Mouse (Mus musculus) inflammation-experienced regulatory T-cells, adult 6 months (primary cell): ENCODE results near the gene Cops9. TPM values are rescaled to one million over a fixed set of nuclear protein-coding genes. Genes with fewer than 3 reads are reported as not detected.

Experiments
- ATAC-seq: one replicate; pipeline ENCODE4 v1.8.0; 2017
- polyA plus RNA-seq, 3 experiments: library from polyadenylated mRNA; unstranded; fragments of 100-300 nt; shearing (Covaris generic); gene quantifications; one replicate each; pipeline ENCODE4 v1.2.1; 2017

Cops9 gene
- polyA plus RNA-seq: 100 to 1,000 TPM; 205 to 272 (median 248) TPM

- peak; percentile 97 for ATAC-seq
These were observed at the start of gene Cops9 for GRCm38 (mm10) chr1:92641514-92642272. Cops9 (minus strand) TSS chr1:92641985.

GRCm38 (mm10) chr1:92691166-92691844 lies 49.5 kb upstream of the Cops9 start:
- no peak for ATAC-seq

- ATAC-seq: no peak
These were observed 45.2 kb upstream of the Cops9 start for GRCm38 (mm10) chr1:92686994-92687393.

- ATAC-seq: no peak
These were observed 41.4 kb upstream of the Cops9 start for GRCm38 (mm10) chr1:92683151-92683550.

GRCm38 (mm10) chr1:92680668-92681603 lies 39.2 kb upstream of the Cops9 start:
- ATAC-seq: no peak

GRCm38 (mm10) chr1:92678757-92679156 lies 37.0 kb upstream of the Cops9 start:
- ATAC-seq: no peak

- ATAC-seq: no peak
These were observed 34.8 kb upstream of the Cops9 start for GRCm38 (mm10) chr1:92676676-92676975.

GRCm38 (mm10) chr1:92675932-92676675 lies 34.3 kb upstream of the Cops9 start:
- ATAC-seq: no peak

GRCm38 (mm10) chr1:92673258-92673782 lies 31.5 kb upstream of the Cops9 start:
- ATAC-seq: no peak

GRCm38 (mm10) chr1:92671326-92671725 lies 29.5 kb upstream of the Cops9 start:
- ATAC-seq: no peak

- no peak for ATAC-seq
These were observed 27.6 kb upstream of the Cops9 start for GRCm38 (mm10) chr1:92669430-92669829.

- ATAC-seq: no peak
These were observed 25.3 kb upstream of the Cops9 start for GRCm38 (mm10) chr1:92667106-92667505.

- no peak for ATAC-seq
These were observed 17.6 kb upstream of the Cops9 start for GRCm38 (mm10) chr1:92659392-92659791.

- no peak for ATAC-seq
These were observed 15.4 kb upstream of the Cops9 start for GRCm38 (mm10) chr1:92657025-92657820.

- no peak for ATAC-seq
These were observed 12.9 kb upstream of the Cops9 start for GRCm38 (mm10) chr1:92654676-92655075.

- no peak for ATAC-seq
These were observed 11.4 kb upstream of the Cops9 start for GRCm38 (mm10) chr1:92653179-92653578.

- ATAC-seq: no peak
These were observed 9.7 kb upstream of the Cops9 start for GRCm38 (mm10) chr1:92651467-92651866.

- ATAC-seq: peak; percentile 38
These were observed 6.9 kb upstream of the Cops9 start, which contains the start of gene Otos for GRCm38 (mm10) chr1:92648673-92649072. Otos (minus strand) TSS chr1:92648841.

GRCm38 (mm10) chr1:92648197-92648596 lies 6.4 kb upstream of the Cops9 start:
- ATAC-seq: peak; percentile 60

GRCm38 (mm10) chr1:92647752-92648151 lies 6.0 kb upstream of the Cops9 start:
- ATAC-seq: peak; percentile 80

GRCm38 (mm10) chr1:92647026-92647425 lies 5.2 kb upstream of the Cops9 start:
- no peak for ATAC-seq
